Mouse (Mus musculus) CD4-positive, CD25-positive, alpha-beta regulatory T cell, adult 4 months (primary cell): ENCODE results near the gene Tmem98. TPM values are rescaled to one million over a fixed set of nuclear protein-coding genes. Genes with fewer than 3 reads are reported as not detected.

Experiments used
- ATAC-seq: one replicate; pipeline ENCODE4 v1.8.0; 2017
- polyA plus RNA-seq, 2 experiments: library from polyadenylated mRNA; unstranded; fragments of 100-300 nt; shearing (Covaris generic); gene quantifications; one replicate each; pipeline ENCODE4 v1.2.1; 2017

The Tmem98 gene
- polyA plus RNA-seq, 2 experiments from 2014 or later: not detected

- no peak for ATAC-seq
These were observed 18.1 kb upstream of the Tmem98 start for GRCm38 (mm10) chr11:80791677-80792432.

DNA sequence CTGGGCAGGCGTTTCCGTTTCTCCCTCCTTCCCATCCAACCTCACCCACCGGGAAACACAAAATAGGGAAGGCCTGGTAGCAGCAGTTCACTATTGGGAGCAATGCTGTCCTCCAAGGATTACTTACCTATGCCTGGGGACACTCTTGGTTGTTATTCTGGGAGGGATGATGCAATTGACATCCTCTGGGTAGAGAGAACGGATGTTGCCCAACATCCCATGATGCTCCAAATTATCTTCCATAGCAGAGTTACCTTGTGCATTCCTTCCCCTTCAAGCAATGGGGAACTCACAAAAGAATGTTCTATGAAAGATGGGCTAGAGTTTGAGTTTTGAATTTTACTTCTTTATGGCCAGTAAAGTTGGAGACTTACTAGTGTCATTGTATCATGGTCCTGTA is 16.6 kb upstream of the Tmem98 start:
- no peak for ATAC-seq

DNA sequence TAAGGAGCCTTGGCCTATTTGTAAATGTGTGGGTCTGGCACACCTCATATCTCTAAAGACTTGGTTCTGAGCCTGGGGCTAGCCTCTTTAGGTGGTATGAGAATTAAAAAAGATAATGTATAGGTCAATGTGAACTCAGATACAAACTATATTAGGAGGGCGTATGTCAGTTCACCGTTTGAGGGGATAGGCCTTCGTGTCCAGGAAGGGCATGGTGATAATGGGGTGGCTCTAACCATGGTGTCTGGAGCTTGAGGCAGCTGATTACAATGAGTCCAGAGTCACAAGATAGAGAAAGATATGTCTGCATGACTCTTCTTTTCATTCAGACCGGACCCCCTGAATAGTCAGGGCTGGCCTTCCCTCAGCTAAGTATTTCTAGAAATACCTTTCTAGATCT is 15.7 kb upstream of the Tmem98 start:
- ATAC-seq: no peak

GRCm38 (mm10) chr11:80795431-80795830 is 14.5 kb upstream of the Tmem98 start:
- no peak for ATAC-seq

GRCm38 (mm10) chr11:80799979-80800378 is 10.0 kb upstream of the Tmem98 start:
- ATAC-seq: no peak

- ATAC-seq: no peak
These were observed 7.3 kb upstream of the Tmem98 start for GRCm38 (mm10) chr11:80802706-80803105.

GRCm38 (mm10) chr11:80808551-80809070 is 1.4 kb upstream of the Tmem98 start:
- ATAC-seq: no peak

GRCm38 (mm10) chr11:80809666-80809992 is 346 bp upstream of the Tmem98 start:
- no peak for ATAC-seq

DNA sequence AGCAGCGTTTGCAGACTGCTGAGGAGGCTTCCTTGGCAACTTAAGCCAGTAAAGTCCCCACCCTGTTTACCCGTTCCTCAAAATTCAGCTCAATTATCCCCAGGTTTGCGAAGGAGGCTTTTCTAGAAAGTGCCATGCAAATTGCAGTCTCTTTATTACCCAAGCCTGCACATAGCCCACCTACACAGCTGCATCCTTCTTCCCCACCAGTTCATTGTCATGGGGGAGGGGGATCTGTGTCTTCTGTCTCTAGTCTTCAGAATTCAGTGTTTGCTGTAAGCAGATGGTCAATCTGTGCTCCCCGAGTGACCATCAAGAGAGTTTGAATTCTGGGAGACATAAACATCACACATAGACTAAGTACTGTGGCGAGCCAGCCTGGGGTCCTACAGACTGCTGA is 1.2 kb downstream of the Tmem98 start:
- no peak for ATAC-seq

DNA sequence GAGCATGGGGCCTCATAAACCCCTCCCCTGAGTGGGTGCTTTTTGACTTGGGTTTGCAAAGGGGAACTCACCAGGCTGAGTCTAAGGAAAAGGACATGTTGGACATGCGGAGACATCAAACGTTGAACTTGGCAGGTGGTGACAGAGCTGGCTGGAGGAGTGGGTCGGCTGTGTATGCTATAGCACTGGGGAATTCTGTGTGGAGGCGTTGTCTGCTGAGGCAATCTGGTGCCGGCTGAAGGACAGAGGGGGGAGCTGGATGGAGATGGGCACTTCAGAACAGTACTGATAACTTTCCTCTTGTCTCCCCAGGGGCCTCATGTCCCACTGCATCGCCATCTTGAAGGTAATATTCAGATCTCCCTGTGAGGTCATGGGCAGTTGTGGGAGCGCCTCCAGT is 5.4 kb downstream of the Tmem98 start:
- no peak for ATAC-seq

DNA sequence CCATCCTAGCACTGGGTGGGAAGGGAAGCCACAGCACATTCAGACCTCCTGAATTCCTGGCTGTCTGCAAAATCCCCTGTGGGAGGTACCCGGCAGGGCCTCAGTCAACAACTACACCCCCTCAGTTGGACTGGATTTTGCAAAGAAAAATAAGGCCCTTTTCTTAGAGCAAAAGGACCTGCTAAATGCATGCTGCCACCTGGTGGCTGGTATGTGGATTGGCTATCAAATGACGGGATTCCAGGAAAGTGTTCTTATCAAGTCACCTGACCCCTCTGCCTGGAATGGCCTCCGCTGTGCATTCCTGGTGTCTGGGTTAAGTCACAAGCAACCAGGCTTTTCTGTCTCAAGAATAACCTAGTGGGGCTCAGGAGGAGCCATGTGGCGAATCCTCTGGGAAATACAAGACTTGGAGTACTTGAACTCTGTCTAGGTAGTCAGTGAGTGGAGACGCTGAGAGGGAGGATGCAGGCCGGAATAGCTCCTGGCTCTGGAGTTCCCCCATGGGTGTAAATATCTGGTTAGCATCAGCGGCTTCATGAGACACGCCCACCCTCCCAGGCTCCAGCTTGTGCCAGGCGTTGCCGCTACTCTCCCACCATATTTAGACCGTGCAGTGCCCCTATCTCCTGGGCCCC is 8.2 kb downstream of the Tmem98 start:
- ATAC-seq: no peak

DNA sequence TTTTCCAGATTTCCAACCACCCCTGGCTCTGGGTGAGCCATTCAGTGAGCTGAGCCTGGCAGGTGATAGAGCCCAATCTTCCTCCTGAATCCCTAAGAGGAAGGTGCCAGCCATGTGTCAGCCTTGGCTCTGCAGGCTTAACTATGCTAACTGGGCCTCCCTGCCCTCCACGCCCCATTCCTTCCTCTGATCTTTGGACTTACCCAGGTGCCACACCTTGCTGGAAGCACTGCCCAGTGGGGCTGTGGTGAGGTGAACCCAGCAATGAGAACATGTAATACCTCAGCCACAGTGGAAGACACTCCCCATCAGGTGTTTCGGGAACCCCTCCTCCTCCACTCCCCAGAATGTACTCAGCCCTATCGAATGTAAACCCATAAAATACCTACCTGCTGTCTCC is 10.1 kb downstream of the Tmem98 start:
- ATAC-seq: no peak

DNA sequence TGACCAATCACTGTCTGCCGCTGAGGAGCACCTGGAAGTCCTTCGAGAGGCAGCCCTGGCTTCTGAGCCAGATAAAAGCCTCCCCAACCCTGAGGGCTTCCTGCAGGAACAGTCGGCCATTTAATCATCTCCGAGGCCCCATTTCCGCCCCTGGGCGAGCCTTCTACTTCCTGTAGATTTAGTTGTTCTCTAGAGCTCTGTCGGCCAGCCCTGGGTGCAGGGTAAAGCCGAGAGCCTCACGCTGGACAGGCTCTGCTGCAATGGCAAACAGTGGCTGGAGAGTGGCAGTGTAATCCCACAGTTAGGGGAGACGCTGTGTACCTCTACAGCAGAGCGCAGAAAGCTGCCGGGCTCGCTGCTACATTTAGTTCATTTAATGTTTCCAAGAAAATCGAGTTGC is 11.3 kb downstream of the Tmem98 start:
- no peak for ATAC-seq

DNA sequence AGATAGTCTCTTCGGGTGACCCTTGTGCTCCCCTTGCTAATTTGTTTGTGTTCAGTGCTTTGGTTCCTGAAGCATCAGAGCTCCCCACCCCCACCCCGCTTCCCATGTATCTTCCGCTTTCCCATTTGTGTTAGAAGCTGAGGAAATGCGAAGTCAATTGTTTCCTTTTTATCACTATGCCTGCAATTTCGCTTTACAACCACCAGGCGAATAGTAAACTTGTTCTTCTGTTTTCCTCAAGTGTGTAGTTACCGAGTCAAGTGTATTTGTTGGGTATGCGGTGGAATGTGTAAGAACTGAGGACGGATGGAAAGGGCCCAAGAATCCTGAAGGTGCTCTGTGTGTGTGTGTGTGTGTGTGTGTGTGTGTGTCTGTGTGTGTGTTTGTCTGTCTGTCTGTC is 11.8 kb downstream of the Tmem98 start:
- no peak for ATAC-seq

GRCm38 (mm10) chr11:80835395-80835794 is 25.4 kb downstream of the Tmem98 start:
- ATAC-seq: no peak

- ATAC-seq: no peak
These were observed 25.9 kb downstream of the Tmem98 start for GRCm38 (mm10) chr11:80835841-80836240.

- no peak for ATAC-seq
These were observed 28.7 kb downstream of the Tmem98 start for GRCm38 (mm10) chr11:80838724-80839123.

GRCm38 (mm10) chr11:80843435-80843834 is 33.5 kb downstream of the Tmem98 start:
- ATAC-seq: no peak

- ATAC-seq: no peak
These were observed 35.5 kb downstream of the Tmem98 start for GRCm38 (mm10) chr11:80845486-80845885.

DNA sequence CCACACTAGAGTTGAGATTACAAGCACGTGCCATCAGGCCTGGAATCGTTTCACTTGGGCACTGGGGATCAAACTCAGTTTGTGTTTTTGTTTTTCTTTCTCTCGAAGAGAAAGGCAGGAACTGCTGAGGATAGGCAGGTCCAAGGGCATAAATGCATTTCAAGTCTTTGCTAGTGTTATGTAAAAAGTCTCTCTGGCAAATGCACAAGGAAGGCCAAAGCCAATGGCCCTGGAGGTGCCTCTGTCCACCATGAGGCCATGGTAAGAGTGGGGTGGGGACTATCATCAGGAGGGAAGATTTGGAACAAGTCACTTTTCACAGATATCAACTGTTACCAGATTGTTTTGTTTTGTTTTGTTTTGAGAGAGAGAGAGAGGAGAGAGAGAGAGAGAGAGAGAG is 36.1 kb downstream of the Tmem98 start:
- ATAC-seq: no peak

DNA sequence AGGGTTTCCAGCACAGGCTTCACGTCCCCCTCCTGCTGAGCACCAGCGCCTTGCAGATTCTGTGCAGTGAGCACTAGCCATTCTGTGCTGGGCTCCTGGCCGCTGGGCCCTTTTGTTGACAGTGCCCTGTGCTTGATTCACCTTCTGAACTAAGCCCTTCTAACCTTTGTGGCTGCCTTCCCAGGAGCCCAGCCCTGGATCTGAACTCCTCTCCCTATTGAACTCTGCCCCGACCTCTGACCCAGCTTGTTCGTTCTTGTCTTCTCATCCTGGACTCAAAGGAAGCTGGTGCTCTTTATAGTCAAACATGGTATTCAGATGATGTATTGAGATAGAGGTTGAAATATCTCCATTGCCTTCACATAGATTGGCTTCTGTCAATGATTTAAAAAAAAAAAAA is 38.2 kb downstream of the Tmem98 start:
- no peak for ATAC-seq

DNA sequence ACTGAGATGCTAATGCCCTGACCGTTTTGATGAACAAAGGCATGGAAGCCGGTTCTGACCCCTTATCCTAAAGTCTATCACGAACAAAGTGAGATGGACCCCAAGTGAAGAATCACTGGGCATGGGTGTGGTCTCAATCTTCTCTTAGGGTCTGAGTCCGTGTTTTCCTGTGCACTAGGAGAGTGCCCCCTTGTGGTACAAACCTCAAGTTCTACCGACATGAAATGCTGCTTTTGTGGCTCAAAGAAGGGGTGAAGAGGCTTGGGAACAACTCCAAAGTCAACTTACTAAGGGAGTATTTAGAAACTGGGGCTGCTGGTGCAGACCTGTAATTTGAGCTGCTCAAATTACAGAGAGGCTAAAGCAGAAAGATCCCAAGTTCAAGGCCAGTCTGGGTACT is 41.9 kb downstream of the Tmem98 start:
- no peak for ATAC-seq

GRCm38 (mm10) chr11:80853014-80853413 is 43.0 kb downstream of the Tmem98 start:
- ATAC-seq: no peak

DNA sequence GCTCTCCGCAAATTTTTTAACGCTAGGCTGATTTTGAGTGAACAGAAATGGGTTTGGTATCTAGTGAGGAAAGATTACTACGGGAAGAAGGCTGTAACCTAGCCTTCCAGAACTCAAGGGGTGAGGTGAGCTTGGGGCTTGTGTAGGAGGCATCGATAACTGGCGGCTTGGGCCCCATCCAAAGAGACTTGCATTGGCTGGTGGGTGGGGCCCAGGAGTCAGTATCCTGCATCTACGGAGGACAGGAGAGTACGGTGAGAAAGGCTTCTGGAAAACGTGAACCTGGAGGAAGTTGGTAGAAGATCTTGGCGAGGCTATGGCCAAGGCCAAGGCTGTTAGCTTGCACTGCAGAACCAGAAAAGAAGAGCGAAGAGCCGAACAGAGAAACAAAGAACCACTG is 44.5 kb downstream of the Tmem98 start:
- ATAC-seq: no peak

GRCm38 (mm10) chr11:80854908-80855307 is 44.9 kb downstream of the Tmem98 start:
- no peak for ATAC-seq
